Mouse (Mus musculus) limb, embryonic 11.5 days (tissue): Measurements from ENCODE around the gene Commd1. TPM values are rescaled to one million over a fixed set of nuclear protein-coding genes. Genes with fewer than 3 reads are reported as not detected.

Experiments used
- ATAC-seq: fragments of 200-750 bp; cut with Nextera tagmentation; 2 replicates; pipeline ENCODE4 v1.8.0; 2017; ENCODE audit warnings: low read depth; ENCODE audit not compliant: insufficient number of reproducible peaks, low FRiP score, low TSS enrichment
- DNase-seq: peaks from one replicate; pipeline ENCODE4 v3.0.0-alpha.2; 2015; ENCODE audit warnings: low spot score
- H3K27ac ChIP-seq: fragments of 300-500 bp; sonication (generic); replicated peaks from 2 replicates; pipeline ENCODE4 v1.5.1; 2014; ENCODE audit warnings: low read depth, mild to moderate bottlenecking, low read length
- H3K27me3 ChIP-seq: fragments of 300-500 bp; sonication (generic); 2 replicates; pipeline ENCODE4 v1.6.1; 2014; ENCODE audit warnings: mild to moderate bottlenecking, low read length, mixed read lengths; ENCODE audit not compliant: control insufficient read depth, insufficient read depth
- H3K36me3 ChIP-seq: fragments of 300-500 bp; sonication (generic); 2 replicates; pipeline ENCODE4 v1.6.1; 2014; ENCODE audit warnings: mild to moderate bottlenecking, low read length, moderate library complexity, mixed read lengths; ENCODE audit not compliant: control insufficient read depth, insufficient read depth
- H3K4me1 ChIP-seq: fragments of 300-500 bp; sonication (generic); 2 replicates; pipeline ENCODE4 v1.6.1; 2014; ENCODE audit warnings: low read length, mixed read lengths; ENCODE audit not compliant: control insufficient read depth, insufficient read depth
- H3K4me2 ChIP-seq: fragments of 300-500 bp; sonication (generic); 2 replicates; pipeline ENCODE4 v1.6.1; 2014; ENCODE audit warnings: low read depth, mild to moderate bottlenecking, moderate library complexity; ENCODE audit not compliant: severe bottlenecking
- H3K4me3 ChIP-seq: fragments of 300-500 bp; sonication (generic); 2 replicates; pipeline ENCODE4 v1.5.1; 2014; ENCODE audit warnings: low read depth, low read length
- H3K9ac ChIP-seq: fragments of 300-500 bp; sonication (generic); 2 replicates; pipeline ENCODE4 v1.6.1; 2014; ENCODE audit warnings: mild to moderate bottlenecking, low read length
- H3K9me3 ChIP-seq: fragments of 300-500 bp; sonication (generic); 2 replicates; pipeline ENCODE4 v1.6.1; 2016; ENCODE audit warnings: low read length; ENCODE audit not compliant: control insufficient read depth
- WGBS: fragments of 180-500 bp; shearing (Covaris S2); extraction: QIAGEN DNeasy Blood & Tissue Kit; methylation state at CpG from one replicate; pipeline ENCODE4 v1.1.7; 2014; 5-methylcytosine and 5-hydroxymethylcytosine counted together
- polyA plus RNA-seq: library from polyadenylated mRNA; unstranded; fragments of >200 nt; fragmentation: Nextera tagmentation; extraction: Ambion mirVana; gene quantifications from 2 replicates; pipeline ENCODE4 v1.2.1, GENCODE M21; 2014

The Commd1 gene
- polyA plus RNA-seq, 1 experiment from 2014 or later, result 417 TPM

- H3K4me3 ChIP-seq, result no peak overlapping the region
- no peak overlapping the region for H3K9ac ChIP-seq
- no peaks in the 10 kb centered on the region for H3K9me3 ChIP-seq
- no peak for ATAC-seq
- WGBS, result 57% methylated on average over 8 of the region's 8 CpGs
- H3K4me2 ChIP-seq, result no peak overlapping the region
- no peaks in the 10 kb centered on the region for H3K36me3 ChIP-seq
- no peak for DNase-seq
- no peak overlapping the region for H3K27ac ChIP-seq
- H3K4me1 ChIP-seq, result no peaks in the 10 kb centered on the region
- peaks cover 4% of the 10 kb centered on the region; the same call in 1 of the 2 replicates for H3K27me3 ChIP-seq
Observed at GRCm38 (mm10) chr11:22864305-22865060, 117.7 kb downstream of the Commd1 start.

- no peak for DNase-seq
- Histone ChIP-seq H3K4me2 (no peak overlapping the region), H3K36me3 (no peaks in the 10 kb centered on the region), H3K4me1 (no peaks in the 10 kb centered on the region; the same call in 1 of the 2 replicates), H3K9ac (no peak overlapping the region), H3K27ac (no peak overlapping the region), H3K9me3 (no peaks in the 10 kb centered on the region), H3K27me3 (peaks cover 11% of the 10 kb centered on the region), H3K4me3 (no peak overlapping the region)
- 49% methylated on average over 4 of the region's 4 CpGs for WGBS
- ATAC-seq, result no peak
Observed at GRCm38 (mm10) chr11:22863581-22863980, 118.6 kb downstream of the Commd1 start.

- H3K9me3 ChIP-seq, result no peaks in the 10 kb centered on the region
- peaks cover 24% of the 10 kb centered on the region for H3K27me3 ChIP-seq
- ATAC-seq, result no peak
- no peak for DNase-seq
- no peak overlapping the region for H3K4me3 ChIP-seq
- H3K9ac ChIP-seq, result no peak overlapping the region
- no peak overlapping the region for H3K27ac ChIP-seq
- WGBS, result 70% methylated on average over 4 of the region's 4 CpGs
- no peaks in the 10 kb centered on the region; the same call in 1 of the 2 replicates for H3K4me1 ChIP-seq
- H3K4me2 ChIP-seq, result no peak overlapping the region
- no peaks in the 10 kb centered on the region for H3K36me3 ChIP-seq
Observed at GRCm38 (mm10) chr11:22861315-22861714, 120.9 kb downstream of the Commd1 start.

GRCm38 (mm10) chr11:22860335-22861227, 121.6 kb downstream of the Commd1 start, which contains the start of gene B3gnt2:
Gene B3gnt2 (minus strand): TSS chr11:22860961.
- DNase-seq, result no peak
- Histone ChIP-seq H3K27ac (no peak within 1 kb of the TSS), H3K9ac (peak within 1 kb of the TSS; percentile 62; the same call in 1 of the 2 replicates), H3K4me1 (no peaks in the 10 kb centered on the region; the same call in 1 of the 2 replicates), H3K9me3 (no peaks in the 10 kb centered on the region), H3K4me2 (peak within 1 kb of the TSS; percentile 92), H3K4me3 (peak within 1 kb of the TSS; percentile 62), H3K36me3 (no peaks in the 10 kb centered on the region), H3K27me3 (peaks cover 24% of the 10 kb centered on the region)
- 3% methylated on average over 41 of the region's 41 CpGs for WGBS
- 0 out of 2 replicates have a peak, but pooled peaks have one; percentile 24 for ATAC-seq

GRCm38 (mm10) chr11:22859633-22860334, 122.4 kb downstream of the Commd1 start:
- DNase-seq (peak; percentile 89), ATAC-seq (peak; percentile 93)
- Histone ChIP-seq H3K9me3 (no peaks in the 10 kb centered on the region), H3K36me3 (no peaks in the 10 kb centered on the region), H3K4me2 (peak overlapping the region; percentile 92), H3K4me3 (peak overlapping the region; percentile 62), H3K9ac (peak overlapping the region; percentile 62), H3K27ac (no peak overlapping the region), H3K4me1 (no peaks in the 10 kb centered on the region; the same call in 1 of the 2 replicates), H3K27me3 (peaks cover 24% of the 10 kb centered on the region)
- under 1% methylated on average over 47 of the region's 55 CpGs for WGBS

GRCm38 (mm10) chr11:22859301-22859632, 122.9 kb downstream of the Commd1 start:
- ATAC-seq (peak; percentile 75), DNase-seq (no peak)
- Histone ChIP-seq H3K9ac (peak overlapping the region; percentile 62), H3K36me3 (no peaks in the 10 kb centered on the region), H3K9me3 (no peaks in the 10 kb centered on the region), H3K4me1 (no peaks in the 10 kb centered on the region; the same call in 1 of the 2 replicates), H3K4me2 (peak overlapping the region; percentile 92), H3K27ac (no peak overlapping the region), H3K27me3 (peaks cover 24% of the 10 kb centered on the region), H3K4me3 (peak overlapping the region; percentile 62)
- WGBS, result under 1% methylated on average over 32 of the region's 41 CpGs

GRCm38 (mm10) chr11:22858441-22859300, 123.5 kb downstream of the Commd1 start:
- H3K9me3 ChIP-seq, result no peaks in the 10 kb centered on the region
- H3K4me1 ChIP-seq, result no peaks in the 10 kb centered on the region; the same call in 1 of the 2 replicates
- peak overlapping the region; percentile 62 for H3K9ac ChIP-seq
- H3K27ac ChIP-seq, result no peak overlapping the region
- H3K4me3 ChIP-seq, result peak overlapping the region; percentile 62
- peak; percentile 55 for DNase-seq
- no peak for ATAC-seq
- H3K4me2 ChIP-seq, result peak overlapping the region; percentile 92
- 1% methylated on average over 50 of the region's 50 CpGs for WGBS
- peaks cover 24% of the 10 kb centered on the region for H3K27me3 ChIP-seq
- H3K36me3 ChIP-seq, result no peaks in the 10 kb centered on the region
